Mouse (Mus musculus): ENCODE data around the gene Alyref.
A peak's percentile ranks its signal among the peaks of the same experiment; 100 is the strongest.

Alyref gene

GRCm38 (mm10) chr11:120598283-120598989 is at the start of gene Alyref, which contains the start of gene Anapc11:
Gene Alyref, minus strand, starts transcription at chr11:120598365.
Gene Anapc11, plus strand, starts transcription at chr11:120598421.
- peak; percentile 40; the same call in 1 of the 2 replicates for TF ChIP-seq GATA4 (IDR thresholded peaks at IDR 0.05; ENCODE audit: insufficient replicate concordance, low read length)

GRCm38 (mm10) chr11:120647047-120647830 is 49.1 kb upstream of the Alyref start:
- no peak for TF ChIP-seq GATA4 (IDR thresholded peaks at IDR 0.05; ENCODE audit: insufficient replicate concordance, low read length)

GRCm38 (mm10) chr11:120643601-120643987 is 45.4 kb upstream of the Alyref start, which contains the start of gene Pycr1:
Gene Pycr1, minus strand, starts transcription at chr11:120643769.
- no peak for TF ChIP-seq GATA4 (IDR thresholded peaks at IDR 0.05; ENCODE audit: insufficient replicate concordance, low read length)

GRCm38 (mm10) chr11:120642939-120643600 is 44.9 kb upstream of the Alyref start:
- TF ChIP-seq GATA4 (IDR thresholded peaks at IDR 0.05; ENCODE audit: insufficient replicate concordance, low read length), result no peak

- no peak for TF ChIP-seq GATA4 (IDR thresholded peaks at IDR 0.05; ENCODE audit: insufficient replicate concordance, low read length)
Measured at GRCm38 (mm10) chr11:120641869-120642268, 43.7 kb upstream of the Alyref start.

- no peak for TF ChIP-seq GATA4 (IDR thresholded peaks at IDR 0.05; ENCODE audit: insufficient replicate concordance, low read length)
Measured at GRCm38 (mm10) chr11:120641255-120641654, 43.1 kb upstream of the Alyref start.

- no peak for TF ChIP-seq GATA4 (IDR thresholded peaks at IDR 0.05; ENCODE audit: insufficient replicate concordance, low read length)
Measured at GRCm38 (mm10) chr11:120634810-120635209, 36.6 kb upstream of the Alyref start.

GRCm38 (mm10) chr11:120633520-120634343 is 35.6 kb upstream of the Alyref start, which contains the start of gene Mafg:
Gene Mafg, minus strand, starts transcription at chr11:120633600.
- TF ChIP-seq GATA4 (IDR thresholded peaks at IDR 0.05; ENCODE audit: insufficient replicate concordance, low read length), result no peak

- no peak for TF ChIP-seq GATA4 (IDR thresholded peaks at IDR 0.05; ENCODE audit: insufficient replicate concordance, low read length)
Measured at GRCm38 (mm10) chr11:120632559-120633519, 34.7 kb upstream of the Alyref start.

- no peak for TF ChIP-seq GATA4 (IDR thresholded peaks at IDR 0.05; ENCODE audit: insufficient replicate concordance, low read length)
Measured at GRCm38 (mm10) chr11:120631726-120632448, 33.7 kb upstream of the Alyref start.

- TF ChIP-seq GATA4 (IDR thresholded peaks at IDR 0.05; ENCODE audit: insufficient replicate concordance, low read length), result peak; percentile 66; the same call in 1 of the 2 replicates
Measured at GRCm38 (mm10) chr11:120630881-120631725, 32.9 kb upstream of the Alyref start.

GRCm38 (mm10) chr11:120630401-120630871 is 32.3 kb upstream of the Alyref start:
- no peak for TF ChIP-seq GATA4 (IDR thresholded peaks at IDR 0.05; ENCODE audit: insufficient replicate concordance, low read length)

Measured in liver, adult (tissue).